Mouse (Mus musculus) gastrocnemius, postnatal 25 days (tissue): ENCODE results near the gene Srrm1. TPM values are rescaled to one million over a fixed set of nuclear protein-coding genes. Genes with fewer than 3 reads are reported as not detected.
"Not testable (repeated sequence)": the region's sequence is repeated elsewhere in the genome, so short reads cannot be mapped to it uniquely, and the experiment has no call there.

Experiments
- DNase-seq: peaks from one replicate; pipeline ENCODE4 v3.0.0; 2022
- total RNA-seq, 2 experiments: library from RNA; stranded (reverse); gene quantifications; 1 replicate in 1 of 2; 2 replicates in 1 of 2; pipeline ENCODE4 v1.2.3; 2021

The Srrm1 gene
- total RNA-seq, 2 experiments from 2014 or later, result 52.9 to 58.1 TPM

GRCm38 (mm10) chr4:135300248-135301041 lies 52.7 kb downstream of the Srrm1 start:
- DNase-seq, result no peak

DNA sequence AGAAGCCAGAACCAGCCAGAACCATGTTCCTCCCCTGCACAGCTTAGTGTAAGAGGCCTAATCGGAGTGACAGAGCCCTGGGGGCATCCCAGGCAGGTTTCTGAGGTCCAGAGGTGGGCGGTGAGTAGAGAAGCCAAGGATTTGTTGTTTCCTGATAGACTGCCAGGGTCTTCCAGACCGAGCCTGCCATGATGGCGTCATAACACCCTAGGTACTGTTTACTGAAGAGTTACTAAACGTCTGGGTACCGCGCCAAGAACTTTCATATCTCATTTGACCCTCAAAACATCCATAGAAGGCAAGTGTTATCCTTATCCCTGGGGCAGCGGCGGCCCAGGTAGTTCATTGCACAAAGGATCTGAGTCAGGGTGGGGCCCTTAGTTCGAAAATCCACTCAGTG lies 54.4 kb downstream of the Srrm1 start:
- no peak for DNase-seq

GRCm38 (mm10) chr4:135297931-135298546 lies 55.1 kb downstream of the Srrm1 start:
- DNase-seq, result peak; percentile 42

DNA sequence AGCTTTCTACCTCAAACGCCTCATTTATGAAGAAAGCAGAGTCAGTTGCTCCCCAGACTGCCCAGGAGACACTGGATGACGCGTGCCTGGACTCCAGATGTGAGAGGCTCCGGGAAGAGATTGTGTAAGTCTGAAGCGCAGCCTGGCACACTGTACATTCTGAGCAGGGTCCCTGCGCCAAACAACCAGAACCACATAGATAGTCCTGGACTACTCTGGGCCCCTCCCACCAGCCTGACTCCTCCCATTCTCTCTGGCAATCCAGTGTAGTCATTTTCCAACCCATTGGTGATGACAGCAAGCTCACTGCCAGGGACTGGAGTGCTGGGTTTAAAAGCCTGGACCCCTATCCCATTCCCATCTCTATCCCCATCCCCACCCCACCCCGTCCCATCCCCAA lies 56.0 kb downstream of the Srrm1 start:
- DNase-seq, result no peak

DNA sequence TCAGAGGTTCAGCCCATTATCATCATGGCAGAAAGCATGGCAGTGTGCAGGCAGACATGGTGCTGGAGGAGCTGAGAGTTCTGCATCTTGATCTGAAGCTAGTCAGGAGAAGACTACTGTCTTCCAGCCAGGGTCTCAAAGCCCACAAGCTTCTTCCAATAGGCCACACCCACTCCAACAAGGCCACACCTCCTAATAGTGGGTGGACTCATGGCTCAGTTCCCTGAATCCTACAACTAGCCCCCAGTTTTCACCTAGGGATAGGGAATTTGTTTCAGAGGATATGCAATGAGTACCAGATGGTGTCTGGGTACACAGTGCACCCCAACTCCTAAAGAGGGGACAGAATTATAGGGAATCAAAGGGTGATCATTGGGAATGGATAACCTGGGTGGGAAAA lies 56.6 kb downstream of the Srrm1 start:
- DNase-seq, result no peak

GRCm38 (mm10) chr4:135293813-135294212 lies 59.3 kb downstream of the Srrm1 start:
- DNase-seq, result no peak

- DNase-seq, result peak; percentile 36
Measured at GRCm38 (mm10) chr4:135292477-135293089, 60.5 kb downstream of the Srrm1 start.

GRCm38 (mm10) chr4:135291841-135292240 lies 61.3 kb downstream of the Srrm1 start:
- DNase-seq, result no peak

- DNase-seq, result no peak
Measured at GRCm38 (mm10) chr4:135291199-135291598, 61.9 kb downstream of the Srrm1 start.

GRCm38 (mm10) chr4:135287975-135288374 lies 65.1 kb downstream of the Srrm1 start:
- DNase-seq, result no peak

DNA sequence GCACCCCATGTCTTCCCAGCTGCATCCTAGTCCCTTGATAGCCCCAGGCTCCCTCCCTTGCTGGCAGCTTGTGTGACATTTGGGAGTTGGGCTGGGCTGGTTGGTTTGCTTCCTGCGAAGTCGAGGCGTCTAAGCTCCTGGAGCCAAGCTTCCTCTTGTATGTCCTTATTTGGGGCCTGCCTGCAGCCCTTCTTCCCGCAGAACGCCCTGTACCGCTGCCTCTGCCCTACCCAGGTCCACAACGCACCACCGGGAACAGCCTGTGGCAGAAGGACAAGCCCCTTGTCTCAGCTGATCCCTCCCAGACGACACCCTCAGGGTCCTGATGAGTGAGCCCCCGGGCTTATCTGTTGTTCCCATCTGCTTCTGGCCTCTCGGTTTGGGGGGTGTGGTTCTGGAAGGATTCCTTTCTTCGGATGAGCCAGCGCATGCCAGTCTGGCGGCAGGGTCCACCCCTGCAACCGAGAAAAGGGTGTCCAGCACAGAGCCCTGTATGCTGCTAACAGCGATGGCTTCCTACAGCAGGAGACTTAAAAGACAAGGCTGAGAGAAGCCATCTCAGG lies 66.2 kb downstream of the Srrm1 start:
- DNase-seq, result peak; percentile 43

DNA sequence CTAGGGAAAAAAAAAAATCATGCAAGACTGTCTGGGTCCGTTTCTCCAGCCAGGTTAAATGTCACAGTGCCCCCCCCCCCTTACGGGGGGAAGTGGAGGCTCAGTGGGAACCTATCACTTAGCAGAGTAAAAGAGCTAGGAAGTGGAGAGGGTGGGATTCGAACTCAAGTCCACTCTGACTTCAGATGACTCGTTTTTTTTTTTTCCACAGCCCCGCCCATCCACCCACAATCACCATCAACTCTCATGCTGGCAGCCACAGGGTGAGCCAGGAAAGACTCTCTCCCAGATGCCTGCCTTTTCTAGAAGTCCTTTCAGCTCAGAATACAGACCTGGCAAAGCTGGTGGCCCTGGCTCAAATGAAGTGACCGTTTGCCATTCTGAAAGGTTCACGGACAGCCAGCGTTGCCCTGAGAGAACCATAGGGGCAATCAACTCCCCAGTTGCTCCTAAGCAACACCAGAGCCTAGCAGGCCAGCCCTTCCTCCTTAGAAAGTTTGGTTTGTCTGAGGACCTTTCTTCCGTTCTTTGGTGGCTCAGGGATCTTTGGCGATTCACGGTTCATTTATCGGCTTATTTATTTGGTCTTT lies 67.0 kb downstream of the Srrm1 start:
- DNase-seq, result no peak

- no peak for DNase-seq
Measured at GRCm38 (mm10) chr4:135285436-135285835, 67.7 kb downstream of the Srrm1 start.

DNA sequence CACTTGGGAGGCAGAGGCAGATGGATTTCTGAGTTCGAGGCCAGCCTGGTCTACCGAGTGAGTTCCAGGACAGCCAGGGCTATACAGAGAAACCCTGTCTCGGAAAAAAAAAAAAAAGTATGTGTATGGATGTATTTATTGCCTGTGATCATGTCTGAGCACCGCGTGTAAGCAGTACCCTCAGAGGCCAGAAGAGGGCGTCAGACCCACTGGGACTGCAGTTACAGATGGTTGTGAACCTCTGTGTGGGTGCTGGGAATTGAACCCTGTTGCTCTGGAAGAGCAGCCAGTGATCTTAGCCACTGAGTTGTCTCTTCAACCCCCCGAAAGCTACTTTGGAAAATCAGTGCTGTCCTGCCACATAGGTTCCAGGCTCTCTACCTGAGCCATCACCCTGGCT lies 69.2 kb downstream of the Srrm1 start:
- no peak for DNase-seq

DNA sequence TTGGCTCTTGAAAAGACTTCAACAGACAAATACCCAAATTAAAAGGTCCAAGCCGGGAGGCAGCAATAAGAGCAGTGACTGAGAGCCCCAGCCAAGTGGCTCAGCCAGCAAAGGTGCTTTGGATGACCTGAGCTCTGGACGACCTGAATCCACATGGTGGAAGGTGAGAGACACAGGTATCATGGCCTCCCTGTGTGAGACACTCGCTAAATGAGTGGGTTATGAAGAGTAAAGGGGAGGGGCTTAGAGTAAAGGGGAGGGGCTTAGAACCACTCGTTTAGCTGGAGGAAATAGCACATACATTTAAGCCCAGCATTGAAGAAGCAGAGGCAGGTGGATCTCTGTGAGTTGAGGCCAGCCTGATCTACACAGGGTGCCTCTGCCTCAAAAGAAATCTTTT lies 69.7 kb downstream of the Srrm1 start:
- DNase-seq, result no peak

GRCm38 (mm10) chr4:135282651-135283290 lies 70.3 kb downstream of the Srrm1 start:
- peak; percentile 55 for DNase-seq

GRCm38 (mm10) chr4:135280016-135280415 lies 73.1 kb downstream of the Srrm1 start:
- DNase-seq, result not testable (repeated sequence)

- DNase-seq, result no peak
Measured at GRCm38 (mm10) chr4:135276681-135277379, 76.3 kb downstream of the Srrm1 start.

- no peak for DNase-seq
Measured at GRCm38 (mm10) chr4:135274761-135275160, 78.4 kb downstream of the Srrm1 start.

DNA sequence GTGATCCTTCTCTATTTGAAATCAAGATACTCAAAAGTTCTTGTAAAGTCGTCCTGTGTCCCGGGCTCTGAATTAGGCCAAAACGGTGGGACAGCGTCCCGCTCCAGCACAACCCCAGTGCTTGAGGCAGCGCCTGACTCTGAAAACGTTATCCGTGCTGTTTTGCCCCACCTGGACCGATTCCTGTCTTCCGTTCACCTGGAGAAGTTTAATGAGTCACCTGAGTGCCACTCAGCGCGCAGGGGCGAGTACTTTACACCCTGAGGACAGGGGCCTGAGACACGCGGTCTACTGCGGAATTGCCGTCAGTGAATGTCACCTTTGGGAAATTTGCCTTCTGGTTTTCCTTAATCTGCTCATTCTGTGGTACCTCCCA lies 79.8 kb downstream of the Srrm1 start:
- DNase-seq, result no peak

DNA sequence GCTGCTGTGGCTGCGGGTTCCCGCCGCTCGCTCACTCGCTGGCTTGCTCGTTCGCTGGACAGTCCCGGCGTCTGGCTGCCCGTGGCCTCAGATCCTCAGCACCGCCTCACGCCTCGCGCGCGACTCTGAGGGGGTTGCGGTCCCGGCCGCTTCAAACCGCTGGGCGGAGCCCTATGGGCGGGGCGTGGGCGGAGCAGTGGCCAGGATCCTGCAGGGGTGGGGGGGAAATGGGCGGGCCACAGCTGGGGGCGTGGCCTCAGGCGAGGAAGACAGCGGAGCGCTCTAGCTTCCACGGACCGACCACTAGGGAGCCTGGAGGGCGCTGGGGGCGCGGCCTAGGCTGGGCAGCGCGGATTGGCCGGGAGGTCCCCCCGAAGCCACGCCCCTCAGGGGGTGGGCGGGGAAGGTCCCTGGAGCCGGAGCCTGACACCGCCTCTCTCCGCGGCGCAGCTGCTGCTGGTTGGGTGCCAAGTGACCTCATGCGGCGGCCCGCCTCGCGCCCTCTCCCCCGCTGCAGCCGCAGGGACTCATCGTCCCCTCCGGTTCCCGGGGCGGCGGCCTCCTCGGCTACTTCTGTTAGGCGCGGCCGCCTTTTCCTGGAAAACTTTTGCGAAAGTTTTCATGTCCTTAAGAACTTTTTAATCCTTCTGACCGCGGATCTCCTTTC lies 80.3 kb downstream of the Srrm1 start, which contains the start of gene Clic4:
TSS of gene Clic4 (minus strand) at position 175 of the 667 bp plus-strand sequence.
- peak; percentile 100 for DNase-seq
